Mouse (Mus musculus) urinary bladder, postnatal 4 days (tissue): Measurements from ENCODE around the gene Gm42906.

Experiments used
- DNase-seq, 2 experiments: peaks; one replicate each; pipeline ENCODE4 v3.0.0; 2021 to 2022; ENCODE audit warnings: low spot score in 2 of 2

Gm42906 gene

DNA sequence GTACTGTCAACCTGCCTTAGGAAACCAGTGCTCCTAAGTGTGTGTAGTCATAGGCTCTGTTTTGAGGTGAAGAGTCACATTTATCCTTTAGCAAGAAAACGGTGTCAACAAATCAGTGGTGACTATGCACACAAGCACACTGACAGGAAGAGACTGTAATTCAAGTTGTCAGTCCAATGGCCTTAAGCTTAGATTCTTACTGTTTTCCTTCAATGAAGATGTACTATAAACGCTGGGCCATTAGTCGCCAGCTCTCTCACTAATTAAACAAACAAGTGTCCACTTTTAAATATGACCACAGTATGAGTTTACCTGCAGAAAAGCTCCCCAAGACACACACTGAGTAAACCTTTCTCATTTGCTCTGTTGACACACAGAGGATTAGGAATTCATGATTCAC, 238.6 kb downstream of the Gm42906 start:
- DNase-seq, result no peak

GRCm38 (mm10) chr5:151188659-151189058, 239.3 kb downstream of the Gm42906 start:
- no peak for DNase-seq

GRCm38 (mm10) chr5:151187336-151187735, 240.6 kb downstream of the Gm42906 start:
- DNase-seq, result no peak

DNA sequence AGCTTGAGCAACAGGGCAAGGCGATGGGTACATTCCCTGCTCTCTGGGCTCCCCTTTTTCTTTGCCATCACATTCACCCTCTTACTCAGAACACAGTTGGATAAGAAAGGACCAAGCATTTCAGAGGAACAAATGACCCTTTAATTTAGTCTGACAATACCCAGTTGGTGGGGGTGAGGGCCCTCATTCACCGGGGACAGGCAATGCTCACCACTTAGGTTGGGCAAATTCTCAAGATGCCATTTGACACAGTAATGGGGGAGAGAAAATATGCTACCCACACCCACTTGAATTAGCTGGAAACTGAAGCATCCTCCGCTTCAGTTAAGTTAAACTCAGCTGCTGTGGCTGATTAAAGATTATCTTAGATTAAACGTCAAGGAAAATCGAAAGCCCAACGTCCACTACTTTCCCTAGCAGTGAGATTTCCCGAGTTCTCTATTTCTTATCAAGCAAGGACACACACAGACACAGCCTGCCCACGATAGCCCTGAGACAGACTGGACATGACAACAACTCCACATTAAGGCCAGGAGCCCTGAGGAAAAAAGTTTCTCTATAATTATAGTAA, 242.6 kb downstream of the Gm42906 start:
- DNase-seq, result no peak

- DNase-seq, result no peak
These were observed 244.2 kb downstream of the Gm42906 start for GRCm38 (mm10) chr5:151183656-151184240.

DNA sequence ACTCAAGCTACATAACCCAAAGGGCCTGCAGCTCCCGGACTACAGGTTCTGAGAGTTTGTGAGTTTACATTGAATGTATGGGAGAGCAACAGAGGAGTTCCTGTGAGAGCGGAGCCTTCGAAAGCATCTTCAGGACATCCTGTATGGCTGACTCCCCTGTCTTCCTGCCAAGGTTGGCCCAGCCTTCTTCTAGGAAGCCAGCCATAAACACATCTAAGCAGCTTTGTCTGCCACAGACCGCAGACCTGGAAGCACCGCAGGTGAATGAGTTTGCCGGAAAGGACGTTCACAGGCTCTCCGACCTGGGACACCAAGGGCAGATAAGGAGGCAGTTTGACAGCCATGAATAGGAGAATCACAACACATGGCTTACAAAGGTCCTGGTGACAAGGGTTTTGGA, 246.7 kb downstream of the Gm42906 start:
- no peak for DNase-seq

DNA sequence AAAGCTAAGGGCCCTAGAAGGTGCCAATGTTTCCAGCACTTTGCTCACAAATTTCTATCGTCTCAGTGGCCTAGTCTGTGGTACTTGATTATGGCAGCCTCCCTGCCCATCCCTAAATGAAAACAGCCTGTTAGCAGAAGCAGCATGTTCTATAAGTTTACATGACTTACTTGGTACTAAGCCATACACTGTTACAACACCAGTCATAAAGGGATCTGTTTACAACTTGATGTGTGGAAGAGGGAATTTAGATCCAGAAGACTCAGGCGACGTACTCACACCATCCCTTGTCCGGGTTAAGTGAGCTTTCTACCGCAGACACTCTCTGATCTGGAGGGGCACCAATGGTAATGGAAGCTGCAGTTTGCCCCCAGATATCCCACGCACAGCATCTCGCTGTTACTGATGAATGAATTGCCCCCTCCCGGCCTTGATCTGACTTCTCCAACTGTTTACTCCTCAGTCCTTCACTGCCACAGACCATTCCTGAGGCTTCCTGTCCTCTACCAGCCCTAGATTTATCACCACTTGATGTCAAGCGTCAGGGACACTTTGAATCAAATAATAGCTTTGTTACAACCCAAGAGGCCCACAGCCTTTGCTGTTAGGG, 247.7 kb downstream of the Gm42906 start:
- no peak for DNase-seq

DNA sequence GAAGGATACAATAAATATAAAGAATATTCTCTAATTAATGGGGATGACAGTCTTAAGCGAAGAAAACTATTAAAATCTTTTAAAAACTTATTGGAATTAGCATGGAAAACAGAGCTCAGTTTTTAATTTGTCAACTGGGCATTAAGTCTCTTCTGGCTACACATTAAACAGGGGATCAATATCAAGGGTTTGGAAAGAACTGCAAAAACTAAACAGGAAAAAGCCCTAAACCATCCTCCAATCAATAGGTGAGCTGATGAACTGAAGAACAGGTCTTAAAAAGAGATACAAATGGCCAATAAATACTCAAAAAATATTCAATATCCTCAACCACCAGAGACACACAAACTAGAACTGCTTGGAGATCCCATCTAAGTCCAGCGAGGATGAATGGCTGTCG, 250.8 kb downstream of the Gm42906 start:
- no peak for DNase-seq

DNA sequence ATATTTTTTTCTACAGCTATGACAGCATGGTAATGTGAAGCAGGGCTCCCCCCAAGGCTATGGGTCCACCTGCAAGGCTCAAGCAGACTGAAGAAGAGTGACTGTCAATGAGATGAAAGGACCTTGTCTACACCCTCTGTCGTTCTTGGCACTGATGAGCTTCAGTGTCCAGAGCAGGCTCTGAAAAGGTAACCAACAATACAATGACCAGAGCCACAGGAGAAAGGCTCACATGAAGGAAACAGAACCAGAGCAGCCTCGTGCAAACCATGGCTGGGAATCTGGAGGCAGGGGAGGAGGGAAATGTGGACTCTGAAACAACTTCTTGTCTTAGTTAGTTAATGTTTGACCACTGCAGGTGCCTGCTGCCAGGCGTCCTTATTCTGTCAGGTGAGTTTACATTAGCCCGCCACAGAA, 252.1 kb downstream of the Gm42906 start:
- DNase-seq, result no peak

- DNase-seq, result no peak
These were observed 253.2 kb downstream of the Gm42906 start for GRCm38 (mm10) chr5:151174485-151175460.

DNA sequence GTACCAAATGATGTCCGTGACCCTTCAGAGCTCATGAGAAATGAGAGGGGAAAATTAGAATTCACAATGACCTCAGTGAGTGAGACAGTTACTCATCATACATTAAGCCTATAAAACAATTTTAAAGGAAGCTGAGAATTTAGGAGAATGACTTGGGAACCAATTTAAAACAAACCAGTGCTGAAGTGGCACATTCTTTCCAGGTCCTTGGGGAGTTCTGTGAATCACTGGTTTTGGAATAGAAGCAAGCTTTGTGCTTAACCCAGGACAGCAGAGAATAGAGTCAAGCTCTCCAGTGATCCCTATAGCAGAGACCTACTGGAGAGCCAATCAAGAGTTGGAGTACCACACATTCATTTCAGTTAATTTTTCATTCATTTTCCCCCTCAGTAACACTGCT, 254.2 kb downstream of the Gm42906 start:
- no peak for DNase-seq

GRCm38 (mm10) chr5:151170168-151170750, 257.7 kb downstream of the Gm42906 start:
- no peak for DNase-seq

DNA sequence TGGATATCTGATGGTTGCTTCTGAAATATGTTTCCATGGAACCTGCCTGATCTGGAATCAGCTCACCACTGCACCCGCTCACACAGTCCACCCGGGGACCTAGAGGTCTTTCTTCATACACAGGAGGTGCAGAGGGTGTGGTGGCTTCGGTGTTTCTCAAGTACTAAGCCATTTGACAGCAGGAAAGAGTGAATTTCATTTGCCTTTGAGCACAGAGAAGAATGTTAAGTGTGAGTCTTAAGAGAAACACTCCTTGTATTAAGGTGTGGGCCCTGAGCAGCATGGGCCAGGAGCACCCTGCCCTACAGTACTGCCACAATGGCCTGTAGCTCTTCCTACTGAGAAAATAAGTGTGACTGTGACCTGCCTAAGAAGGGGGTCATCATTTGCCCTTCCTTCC, 259.8 kb downstream of the Gm42906 start:
- no peak for DNase-seq

- DNase-seq, result no peak
These were observed 260.3 kb downstream of the Gm42906 start for GRCm38 (mm10) chr5:151167641-151168040.

GRCm38 (mm10) chr5:151166266-151166665, 261.7 kb downstream of the Gm42906 start:
- no peak for DNase-seq

DNA sequence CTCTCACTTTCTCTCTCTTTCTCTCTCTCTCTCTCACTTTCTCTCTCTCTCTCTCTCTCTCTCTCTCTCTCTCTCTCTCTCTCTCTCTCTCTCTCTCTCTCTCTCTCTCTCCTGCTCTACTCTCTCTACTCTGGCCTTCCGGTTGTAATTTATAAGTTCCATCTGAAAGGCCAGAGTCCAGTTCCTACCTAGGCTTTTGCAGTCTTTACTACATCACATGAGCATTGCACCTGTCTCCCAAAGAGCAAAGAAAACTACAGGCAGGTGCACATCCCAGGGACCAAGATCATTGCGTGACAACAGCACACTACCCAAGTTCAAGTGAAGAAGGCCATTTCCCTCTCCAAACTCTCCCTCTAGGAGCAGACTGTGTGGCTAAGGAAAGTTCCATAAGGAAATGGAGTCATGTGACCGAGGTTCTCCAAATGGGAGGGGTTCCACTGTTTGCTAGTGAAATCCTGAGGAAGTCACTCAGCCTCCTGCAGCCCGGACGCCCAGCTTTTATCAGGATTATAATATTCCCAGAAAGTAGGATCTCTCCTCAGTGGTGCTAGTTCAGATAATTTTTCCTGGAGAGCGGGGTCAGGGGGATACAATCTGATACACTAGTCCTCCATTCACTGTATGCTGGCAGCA, 262.5 kb downstream of the Gm42906 start:
- DNase-seq, result no peak

- DNase-seq, result no peak
These were observed 263.1 kb downstream of the Gm42906 start for GRCm38 (mm10) chr5:151164815-151165214.

DNA sequence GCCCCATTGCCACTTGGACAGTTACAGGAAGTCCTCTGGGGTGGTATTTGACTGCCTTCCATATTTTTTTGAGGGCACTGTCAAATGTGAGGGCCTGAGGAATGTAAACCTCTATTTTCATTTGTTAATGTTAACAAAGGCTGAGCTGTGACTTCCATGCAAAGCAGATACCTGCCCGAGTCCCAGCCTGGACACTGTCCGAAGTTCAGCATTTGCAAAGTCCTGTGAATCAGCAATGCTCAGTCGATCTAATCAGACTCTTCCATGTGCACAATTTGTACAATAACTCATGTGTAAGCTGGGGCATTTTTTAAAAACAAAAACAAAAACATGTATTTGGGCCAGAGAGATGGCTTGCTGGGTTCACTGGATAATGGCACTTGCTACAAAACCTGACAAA, 265.3 kb downstream of the Gm42906 start:
- DNase-seq, result no peak

- no peak for DNase-seq
These were observed 272.7 kb downstream of the Gm42906 start for GRCm38 (mm10) chr5:151155247-151155646.

GRCm38 (mm10) chr5:151154780-151155179, 273.2 kb downstream of the Gm42906 start:
- no peak for DNase-seq

DNA sequence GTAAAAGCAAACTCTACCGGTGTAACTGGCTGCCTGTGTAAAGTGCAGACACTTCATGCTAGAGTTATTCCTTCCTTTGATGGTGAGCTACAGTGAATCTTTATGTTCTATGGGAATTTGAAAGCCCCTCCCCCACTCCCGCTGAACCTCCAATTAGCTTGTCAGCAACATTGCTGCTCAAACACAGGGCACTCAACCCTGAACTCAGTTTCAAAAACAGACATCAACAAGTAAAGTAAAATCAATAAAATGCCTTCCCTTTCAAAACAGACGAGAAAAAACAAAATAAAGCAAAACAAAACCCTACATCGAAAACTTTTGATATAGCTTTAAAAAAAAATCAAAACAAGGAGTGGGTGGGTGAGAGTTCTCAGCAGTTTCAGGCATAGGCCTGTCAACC, 273.9 kb downstream of the Gm42906 start:
- no peak for DNase-seq

DNA sequence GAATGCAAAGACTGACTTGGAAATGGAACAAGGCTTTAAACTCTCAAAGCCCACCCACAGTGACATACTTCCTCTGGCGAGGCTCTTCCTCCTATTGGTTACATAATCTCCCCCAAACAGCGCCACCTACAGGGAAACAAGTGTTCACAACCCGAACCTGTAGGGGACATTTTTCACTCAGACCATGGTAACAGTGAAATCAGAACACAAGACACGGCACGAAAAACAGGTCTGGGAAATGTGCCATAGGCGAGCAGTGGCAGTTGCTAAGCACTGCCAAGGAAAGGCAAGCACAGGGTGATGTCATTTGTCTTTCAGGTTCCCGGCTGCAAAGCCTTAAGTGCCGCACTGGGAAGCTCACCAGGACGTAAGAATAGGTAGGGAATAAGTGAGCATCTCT, 276.4 kb downstream of the Gm42906 start:
- no peak for DNase-seq
